Mouse (Mus musculus): ENCODE measurements at regions not wholly inside any gene's neighbourhood (a gene's known extent, or its start where the extent isn't known, plus 50 kb on each side); places are given as distances from the start of the nearest gene placed in this dataset.
A peak's percentile ranks its signal among the peaks of the same experiment; 100 is the strongest.

- H3K27ac ChIP-seq, result no peak overlapping the region
- no peaks in the 10 kb centered on the region for H3K36me3 ChIP-seq (replicated peaks)
- H3K27me3 ChIP-seq, result no peaks in the 10 kb centered on the region
- no peak overlapping the region for H3K9ac ChIP-seq
- no peak overlapping the region for H3K4me3 ChIP-seq (replicated peaks)
- no peaks in the 10 kb centered on the region for H3K9me3 ChIP-seq
- H3K4me1 ChIP-seq, result no peaks in the 10 kb centered on the region
- no peak for ATAC-seq (ENCODE audit: low FRiP score)
- 79% methylated on average over 2 of the region's 2 CpGs for WGBS
- H3K4me2 ChIP-seq, result no peak overlapping the region
Measured at GRCm38 (mm10) chr6:35805738-35806137, 266.1 kb upstream of the Mtpn start.

- 81% methylated on average over 3 of the region's 3 CpGs for WGBS
- Histone ChIP-seq H3K4me1 (no peaks in the 10 kb centered on the region), H3K9ac (no peak overlapping the region), H3K4me3 (replicated peaks) (no peak overlapping the region), H3K27me3 (no peaks in the 10 kb centered on the region), H3K27ac (no peak overlapping the region), H3K36me3 (replicated peaks) (no peaks in the 10 kb centered on the region), H3K4me2 (no peak overlapping the region), H3K9me3 (no peaks in the 10 kb centered on the region)
- no peak for ATAC-seq (ENCODE audit: low FRiP score)
Measured at GRCm38 (mm10) chr6:35804041-35804440, 264.4 kb upstream of the Mtpn start.

GRCm38 (mm10) chr6:35779706-35780105 is 240.0 kb upstream of the Mtpn start:
- no peak overlapping the region for H3K9ac ChIP-seq
- no peak overlapping the region for H3K4me2 ChIP-seq
- H3K9me3 ChIP-seq, result no peaks in the 10 kb centered on the region
- H3K4me1 ChIP-seq, result no peaks in the 10 kb centered on the region
- H3K4me3 ChIP-seq (replicated peaks), result no peak overlapping the region
- no peak for ATAC-seq (ENCODE audit: low FRiP score)
- 89% methylated on average over 1 of the region's 1 CpGs for WGBS
- H3K36me3 ChIP-seq (replicated peaks), result no peaks in the 10 kb centered on the region
- H3K27me3 ChIP-seq, result no peaks in the 10 kb centered on the region
- H3K27ac ChIP-seq, result no peak overlapping the region

GRCm38 (mm10) chr6:35770907-35771306 is 231.2 kb upstream of the Mtpn start:
- H3K36me3 ChIP-seq (replicated peaks), result no peaks in the 10 kb centered on the region
- no peaks in the 10 kb centered on the region for H3K4me1 ChIP-seq
- no peak overlapping the region for H3K4me2 ChIP-seq
- H3K4me3 ChIP-seq (replicated peaks), result no peak overlapping the region
- 91% methylated on average over 3 of the region's 3 CpGs for WGBS
- H3K27me3 ChIP-seq, result no peaks in the 10 kb centered on the region
- H3K9me3 ChIP-seq, result no peaks in the 10 kb centered on the region
- no peak for ATAC-seq (ENCODE audit: low FRiP score)
- no peak overlapping the region for H3K27ac ChIP-seq
- no peak overlapping the region for H3K9ac ChIP-seq

- Histone ChIP-seq H3K27me3 (no peaks in the 10 kb centered on the region), H3K9ac (no peak overlapping the region), H3K4me1 (peaks cover 10% of the 10 kb centered on the region; the same call in 1 of the 2 replicates), H3K9me3 (no peaks in the 10 kb centered on the region), H3K4me3 (replicated peaks) (no peak overlapping the region), H3K27ac (no peak overlapping the region), H3K4me2 (no peak overlapping the region), H3K36me3 (replicated peaks) (no peaks in the 10 kb centered on the region)
- 74% methylated on average over 3 of the region's 3 CpGs for WGBS
- ATAC-seq (ENCODE audit: low FRiP score), result peak; percentile 36; the same call in 1 of the 2 replicates
Measured at GRCm38 (mm10) chr6:35759606-35760246, 220.0 kb upstream of the Mtpn start.

- Histone ChIP-seq H3K4me1 (no peaks in the 10 kb centered on the region), H3K27me3 (no peaks in the 10 kb centered on the region), H3K27ac (no peak overlapping the region), H3K4me2 (no peak overlapping the region), H3K36me3 (replicated peaks) (no peaks in the 10 kb centered on the region), H3K9ac (no peak overlapping the region), H3K9me3 (no peaks in the 10 kb centered on the region), H3K4me3 (replicated peaks) (no peak overlapping the region)
- no peak for ATAC-seq (ENCODE audit: low FRiP score)
- WGBS, result 65% methylated on average over 1 of the region's 1 CpGs
Measured at GRCm38 (mm10) chr6:35746034-35746433, 206.3 kb upstream of the Mtpn start.

GRCm38 (mm10) chr6:35705587-35705986 is 165.9 kb upstream of the Mtpn start:
- Histone ChIP-seq H3K27me3 (no peaks in the 10 kb centered on the region), H3K9ac (no peak overlapping the region), H3K9me3 (no peaks in the 10 kb centered on the region), H3K4me2 (no peak overlapping the region), H3K4me3 (replicated peaks) (no peak overlapping the region), H3K4me1 (no peaks in the 10 kb centered on the region), H3K27ac (no peak overlapping the region), H3K36me3 (replicated peaks) (no peaks in the 10 kb centered on the region)
- ATAC-seq (ENCODE audit: low FRiP score), result no peak
- WGBS, result 78% methylated on average over 3 of the region's 3 CpGs

- Histone ChIP-seq H3K9me3 (no peaks in the 10 kb centered on the region), H3K9ac (no peak overlapping the region), H3K4me3 (replicated peaks) (no peak overlapping the region), H3K27me3 (no peaks in the 10 kb centered on the region), H3K4me1 (no peaks in the 10 kb centered on the region), H3K36me3 (replicated peaks) (no peaks in the 10 kb centered on the region), H3K4me2 (no peak overlapping the region), H3K27ac (no peak overlapping the region)
- ATAC-seq (ENCODE audit: low FRiP score), result no peak
- 95% methylated on average over 2 of the region's 2 CpGs for WGBS
Measured at GRCm38 (mm10) chr6:35667062-35667461, 127.4 kb upstream of the Mtpn start.

- 85% methylated on average over 4 of the region's 4 CpGs for WGBS
- ATAC-seq (ENCODE audit: low FRiP score), result no peak
- no peak overlapping the region for H3K4me2 ChIP-seq
- H3K27ac ChIP-seq, result no peak overlapping the region
- no peaks in the 10 kb centered on the region for H3K4me1 ChIP-seq
- no peaks in the 10 kb centered on the region for H3K9me3 ChIP-seq
- no peak overlapping the region for H3K4me3 ChIP-seq (replicated peaks)
- H3K9ac ChIP-seq, result no peak overlapping the region
- no peaks in the 10 kb centered on the region for H3K36me3 ChIP-seq (replicated peaks)
- H3K27me3 ChIP-seq, result no peaks in the 10 kb centered on the region
Measured at GRCm38 (mm10) chr6:35651401-35651800, 111.7 kb upstream of the Mtpn start.

GRCm38 (mm10) chr6:35645210-35645609 is 105.5 kb upstream of the Mtpn start:
- H3K27ac ChIP-seq, result no peak overlapping the region
- H3K27me3 ChIP-seq, result no peaks in the 10 kb centered on the region
- H3K9me3 ChIP-seq, result no peaks in the 10 kb centered on the region
- no peak overlapping the region for H3K4me2 ChIP-seq
- no peak overlapping the region for H3K9ac ChIP-seq
- no peak for ATAC-seq (ENCODE audit: low FRiP score)
- no peaks in the 10 kb centered on the region for H3K4me1 ChIP-seq
- no peak overlapping the region for H3K4me3 ChIP-seq (replicated peaks)
- no peaks in the 10 kb centered on the region for H3K36me3 ChIP-seq (replicated peaks)
- 94% methylated on average over 7 of the region's 7 CpGs for WGBS

- H3K4me3 ChIP-seq (replicated peaks), result no peak overlapping the region
Measured at GRCm38 (mm10) chr6:35640672-35641071, 101.0 kb upstream of the Mtpn start.

GRCm38 (mm10) chr6:35608336-35608735 is 68.6 kb upstream of the Mtpn start:
- H3K4me1 ChIP-seq, result no peaks in the 10 kb centered on the region
- H3K27me3 ChIP-seq, result no peaks in the 10 kb centered on the region
- no peak overlapping the region for H3K4me2 ChIP-seq
- H3K27ac ChIP-seq, result no peak overlapping the region
- 75% methylated on average over 2 of the region's 2 CpGs for WGBS
- no peak overlapping the region for H3K4me3 ChIP-seq (replicated peaks)
- H3K9me3 ChIP-seq, result no peaks in the 10 kb centered on the region
- H3K36me3 ChIP-seq (replicated peaks), result no peaks in the 10 kb centered on the region
- no peak overlapping the region for H3K9ac ChIP-seq
- ATAC-seq (ENCODE audit: low FRiP score), result no peak

More at GRCm38 (mm10) chr6:35640672-35641071, 101.0 kb upstream of the Mtpn start:
- Histone ChIP-seq H3K9me3 (no peaks in the 10 kb centered on the region), H3K4me2 (no peak overlapping the region), H3K4me1 (no peaks in the 10 kb centered on the region), H3K36me3 (replicated peaks) (no peaks in the 10 kb centered on the region), H3K27me3 (no peaks in the 10 kb centered on the region), H3K9ac (no peak overlapping the region), H3K27ac (no peak overlapping the region)
- no peak for ATAC-seq (ENCODE audit: low FRiP score)

GRCm38 (mm10) chr6:35605100-35605499 is 65.4 kb upstream of the Mtpn start:
- 81% methylated on average over 3 of the region's 3 CpGs for WGBS
- H3K4me2 ChIP-seq, result no peak overlapping the region
- H3K9me3 ChIP-seq, result no peaks in the 10 kb centered on the region
- H3K4me3 ChIP-seq (replicated peaks), result no peak overlapping the region
- H3K27me3 ChIP-seq, result no peaks in the 10 kb centered on the region
- no peaks in the 10 kb centered on the region for H3K4me1 ChIP-seq
- H3K36me3 ChIP-seq (replicated peaks), result no peaks in the 10 kb centered on the region
- ATAC-seq (ENCODE audit: low FRiP score), result no peak
- H3K9ac ChIP-seq, result no peak overlapping the region
- H3K27ac ChIP-seq, result no peak overlapping the region

All from forebrain, embryonic 12.5 days (tissue).